ENCODE assay signal across 8 mouse cellular contexts in the genomic region with DNA sequence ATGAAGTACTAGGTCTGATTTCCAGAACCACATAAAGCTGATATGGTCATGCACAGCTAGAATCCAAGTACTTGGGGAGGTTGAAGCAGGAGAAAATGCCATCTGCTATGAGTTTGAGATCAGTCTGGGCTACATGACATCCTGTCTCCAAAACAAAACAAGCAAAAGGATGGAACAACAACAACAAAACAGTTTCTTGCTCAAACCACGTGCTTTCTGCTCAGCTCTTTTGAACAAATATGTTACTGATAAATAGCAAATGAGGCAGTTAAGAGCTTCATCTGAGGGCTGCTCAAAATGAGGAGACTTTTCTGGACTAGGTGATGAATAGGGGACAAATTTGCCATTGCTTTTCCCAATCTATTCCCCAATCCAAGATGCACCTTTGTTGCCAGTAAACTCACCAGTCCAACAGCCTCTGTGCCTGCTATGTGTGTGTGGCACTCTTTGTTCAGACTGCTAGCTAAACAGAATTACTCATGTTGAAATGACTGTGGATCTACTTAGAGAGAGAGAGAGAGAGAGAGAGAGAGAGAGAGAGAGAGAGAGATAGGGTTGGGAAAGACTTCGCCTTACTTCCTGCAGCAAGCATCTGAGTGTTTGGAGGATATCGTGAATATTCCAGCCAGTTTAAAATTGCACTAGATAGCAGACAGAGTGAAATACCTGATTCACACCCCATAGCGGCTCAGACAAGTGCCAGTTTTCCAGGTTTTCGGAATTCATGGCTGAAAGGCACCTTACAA. TPM values are rescaled to one million over a fixed set of nuclear protein-coding genes. Genes with fewer than 3 reads are reported as not detected.
DNase-seq lines count a peak whose midpoint lies in the region; ATAC-seq and TF ChIP-seq lines count a peak whose summit lies in the region.

No protein-coding gene starts in this region.

- DNase-seq in kidney, postnatal 0 days (ENCODE audit: low spot score) = no peak
- no peak for DNase-seq in kidney, postnatal 14 days
- DNase-seq in midbrain, postnatal 0 days (ENCODE audit: low spot score) = no peak
- DNase-seq in gastrocnemius, postnatal 10 days = no peak
- DNase-seq in thymus, postnatal 14 days = no peak
- no peak for DNase-seq in ovary, adult 18-20 months (ENCODE audit: low spot score)

- no peaks in the 10 kb centered on the region for H3K36me3 ChIP-seq in kidney, postnatal 0 days (ENCODE audit: insufficient read depth, low read length)
- H3K36me3 ChIP-seq in hindbrain, embryonic 15.5 days = no peaks in the 10 kb centered on the region
- no peaks in the 10 kb centered on the region for H3K36me3 ChIP-seq in midbrain, postnatal 0 days (ENCODE audit: insufficient read depth, low read length)

- H3K4me3 ChIP-seq in kidney, postnatal 0 days (replicated peaks; ENCODE audit: low read depth, low read length) = peak overlapping the region; percentile 87
- peak overlapping the region; percentile 89 for H3K4me3 ChIP-seq in bone marrow macrophage, adult 2 months (ENCODE audit: insufficient read depth, low read length)
- H3K4me3 ChIP-seq in hindbrain, embryonic 15.5 days = peak overlapping the region; percentile 83
- peak overlapping the region; percentile 81 for H3K4me3 ChIP-seq in midbrain, postnatal 0 days (ENCODE audit: low read depth, low read length)

- WGBS in kidney, postnatal 0 days = 8% methylated on average over 5 of the region's 5 CpGs
- WGBS in hindbrain, embryonic 15.5 days = 24% methylated on average over 5 of the region's 5 CpGs
- 16% methylated on average over 5 of the region's 5 CpGs for WGBS in midbrain, postnatal 0 days

- no peak for ATAC-seq in kidney, postnatal 0 days (replicated peaks; ENCODE audit: low FRiP score, low read depth)
- ATAC-seq in hindbrain, embryonic 15.5 days (ENCODE audit: low FRiP score, low read depth) = no peak
- ATAC-seq in midbrain, postnatal 0 days (ENCODE audit: low FRiP score) = no peak

- no peak for TF ChIP-seq POLR2A in bone marrow macrophage, adult 2 months (IDR thresholded peaks at IDR 0.05; ENCODE audit: borderline replicate concordance, low read depth, low read length)

- no peaks in the 10 kb centered on the region for H3K9me3 ChIP-seq in kidney, postnatal 0 days (replicated peaks; ENCODE audit: low read length)
- no peaks in the 10 kb centered on the region for H3K9me3 ChIP-seq in hindbrain, embryonic 15.5 days
- H3K9me3 ChIP-seq in midbrain, postnatal 0 days (ENCODE audit: low read length) = no peaks in the 10 kb centered on the region

- H3K27me3 ChIP-seq in kidney, postnatal 0 days (ENCODE audit: insufficient read depth, low read length) = no peaks in the 10 kb centered on the region
- H3K27me3 ChIP-seq in hindbrain, embryonic 15.5 days = no peaks in the 10 kb centered on the region
- no peaks in the 10 kb centered on the region for H3K27me3 ChIP-seq in midbrain, postnatal 0 days (ENCODE audit: insufficient read depth, low read length)

- peak overlapping the region; percentile 87 for H3K4me2 ChIP-seq in kidney, postnatal 0 days (ENCODE audit: low read length)
- peak overlapping the region; percentile 82 for H3K4me2 ChIP-seq in hindbrain, embryonic 15.5 days
- peak overlapping the region; percentile 86 for H3K4me2 ChIP-seq in midbrain, postnatal 0 days (ENCODE audit: low read depth, low read length, poor library complexity, severe bottlenecking)

- peak overlapping the region; percentile 54; the same call in 1 of the 2 replicates for H3K27ac ChIP-seq in kidney, postnatal 0 days
- H3K27ac ChIP-seq in bone marrow macrophage, adult 2 months (ENCODE audit: insufficient read depth, low read depth, low read length) = no peak overlapping the region
- H3K27ac ChIP-seq in hindbrain, embryonic 15.5 days (replicated peaks) = peak overlapping the region; percentile 97; the same call in 1 of the 2 replicates
- no peak overlapping the region for H3K27ac ChIP-seq in midbrain, postnatal 0 days (ENCODE audit: low read depth, low read length)

- TF ChIP-seq CTCF in kidney, postnatal 0 days (IDR thresholded peaks at IDR 0.05; ENCODE audit: low read depth) = no peak
- TF ChIP-seq CTCF in bone marrow macrophage, adult 2 months (IDR thresholded peaks at IDR 0.05; ENCODE audit: low read depth, low read length) = no peak
- peak; percentile 3; the same call in 1 of the 2 replicates for TF ChIP-seq CTCF in midbrain, postnatal 0 days (IDR thresholded peaks at IDR 0.05)

- H3K4me1 ChIP-seq in kidney, postnatal 0 days (replicated peaks; ENCODE audit: insufficient read depth, low read length) = peaks cover 5% of the 10 kb centered on the region
- peaks cover 5% of the 10 kb centered on the region for H3K4me1 ChIP-seq in bone marrow macrophage, adult 2 months (ENCODE audit: control insufficient read depth, insufficient read depth, low read length)
- H3K4me1 ChIP-seq in hindbrain, embryonic 15.5 days (replicated peaks) = peaks cover 29% of the 10 kb centered on the region
- H3K4me1 ChIP-seq in midbrain, postnatal 0 days (ENCODE audit: insufficient read depth, low read length) = peaks cover 15% of the 10 kb centered on the region; the same call in 1 of the 2 replicates

- H3K9ac ChIP-seq in kidney, postnatal 0 days (ENCODE audit: low read depth, low read length) = peak overlapping the region; percentile 47; the same call in 1 of the 2 replicates
- peak overlapping the region; percentile 65; the same call in 1 of the 2 replicates for H3K9ac ChIP-seq in hindbrain, embryonic 15.5 days
- H3K9ac ChIP-seq in midbrain, postnatal 0 days (replicated peaks; ENCODE audit: low read length, poor library complexity, severe bottlenecking) = peak overlapping the region; percentile 55; the same call in 1 of the 2 replicates

RNA-seq across cellular contexts. Expression of a gene that starts 0.9 kb away (rescaled TPM):
- 18.3 and 21.3 TPM in 2 replicates for polyA plus RNA-seq in kidney, postnatal 0 days (2015; fragmentation: Nextera tagmentation; extraction: Ambion mirVana)
- 30.5 and 37.1 TPM in 2 replicates for polyA plus RNA-seq in bone marrow macrophage, adult 2 months (2012; ENCODE audit: insufficient read depth, insufficient read length, missing spikeins)
- 22.5 and 23.2 TPM in 2 replicates for polyA plus RNA-seq in hindbrain, embryonic 15.5 days (2015; fragmentation: Nextera tagmentation; extraction: Ambion mirVana)
- total RNA-seq in midbrain, postnatal 0 days (2014; rRNA removed) = 46.7 and 85.7 TPM in 2 replicates
- polyA plus RNA-seq in midbrain, postnatal 0 days (2015; fragmentation: Nextera tagmentation; extraction: Ambion mirVana) = 13.4 and 14.6 TPM in 2 replicates
- total RNA-seq in gastrocnemius, postnatal 10 days (2021) = 10 to 100 TPM; 25.1 to 29.9 TPM

RNA-seq across cellular contexts. Expression of a gene that starts 59.5 kb away (rescaled TPM):
- 47.7 and 53.9 TPM in 2 replicates for polyA plus RNA-seq in kidney, postnatal 0 days (2015; fragmentation: Nextera tagmentation; extraction: Ambion mirVana)
- 83.8 and 117 TPM in 2 replicates for polyA plus RNA-seq in bone marrow macrophage, adult 2 months (2012; ENCODE audit: insufficient read depth, insufficient read length, missing spikeins)
- polyA plus RNA-seq in hindbrain, embryonic 15.5 days (2015; fragmentation: Nextera tagmentation; extraction: Ambion mirVana) = 94.9 and 108 TPM in 2 replicates
- 161 and 186 TPM in 2 replicates for total RNA-seq in midbrain, postnatal 0 days (2014; rRNA removed)
- polyA plus RNA-seq in midbrain, postnatal 0 days (2015; fragmentation: Nextera tagmentation; extraction: Ambion mirVana) = 69.9 and 79.3 TPM in 2 replicates
- 10 to 100 TPM; 48.9 to 61.6 TPM for total RNA-seq in gastrocnemius, postnatal 10 days (2021)

Comparison
In these comparisons a context has a peak if more than half of its experiments do, and no peak if none do; other contexts are left out.
1. H3K27ac ChIP-seq: peak in kidney, postnatal 0 days (single experiment) and hindbrain, embryonic 15.5 days (single experiment); none in bone marrow macrophage, adult 2 months (single experiment) and midbrain, postnatal 0 days (single experiment).
2. Peak in every context shown above with its lines, with median percentiles within 50 percentile points of each other: H3K4me2 ChIP-seq, H3K4me3 ChIP-seq and H3K9ac ChIP-seq.